Mouse (Mus musculus): ENCODE data around the gene Hdac9.
A peak's percentile ranks its signal among the peaks of the same experiment; 100 is the strongest.

Hdac9 gene

GRCm38 (mm10) chr12:34697981-34698380 is 218.9 kb downstream of the Hdac9 start:
- no peak for DNase-seq (ENCODE audit: low spot score in 2 of 2)

DNA sequence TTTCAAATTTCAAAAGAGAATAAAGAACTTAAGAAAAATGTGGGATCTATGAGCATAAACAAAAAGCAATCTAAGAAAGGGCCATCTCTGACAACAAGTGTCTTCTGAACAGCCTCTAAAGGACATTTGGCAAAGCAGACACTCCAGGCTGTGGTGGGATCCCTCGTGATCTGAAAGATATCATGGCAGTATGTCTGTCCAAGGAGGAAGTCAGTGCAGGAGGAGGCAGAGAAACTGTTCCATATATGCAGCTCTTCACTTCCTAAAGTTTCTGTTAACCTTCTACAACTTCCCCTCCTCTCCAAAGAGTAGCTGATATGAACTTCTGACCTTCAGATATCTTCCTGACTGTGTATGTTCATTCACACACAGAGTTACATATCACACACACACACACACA is 220.2 kb downstream of the Hdac9 start:
- DNase-seq (ENCODE audit: low spot score in 2 of 2) = no peak

DNA sequence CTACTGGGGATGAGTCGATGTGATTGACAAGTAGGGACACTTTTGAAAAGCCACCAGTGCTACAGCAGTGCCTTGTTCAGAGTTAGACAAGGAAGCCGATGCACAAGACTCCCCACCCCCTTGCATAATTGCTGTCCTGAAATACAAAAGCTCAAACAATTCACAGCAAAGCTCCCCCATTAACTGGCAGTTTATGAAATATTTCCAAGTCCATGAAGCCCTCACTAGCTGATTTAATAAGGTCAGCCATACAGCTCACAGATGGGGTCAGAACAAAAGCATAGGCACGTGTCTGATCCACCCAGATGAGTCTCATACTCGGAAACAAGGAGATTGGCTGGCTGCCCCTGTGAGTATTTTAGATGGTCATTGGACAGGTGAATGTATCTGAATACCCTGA is 228.0 kb downstream of the Hdac9 start:
- DNase-seq (ENCODE audit: low spot score in 2 of 2) = no peak

GRCm38 (mm10) chr12:34683375-34683774 is 233.5 kb downstream of the Hdac9 start:
- no peak for DNase-seq (ENCODE audit: low spot score in 2 of 2)

DNA sequence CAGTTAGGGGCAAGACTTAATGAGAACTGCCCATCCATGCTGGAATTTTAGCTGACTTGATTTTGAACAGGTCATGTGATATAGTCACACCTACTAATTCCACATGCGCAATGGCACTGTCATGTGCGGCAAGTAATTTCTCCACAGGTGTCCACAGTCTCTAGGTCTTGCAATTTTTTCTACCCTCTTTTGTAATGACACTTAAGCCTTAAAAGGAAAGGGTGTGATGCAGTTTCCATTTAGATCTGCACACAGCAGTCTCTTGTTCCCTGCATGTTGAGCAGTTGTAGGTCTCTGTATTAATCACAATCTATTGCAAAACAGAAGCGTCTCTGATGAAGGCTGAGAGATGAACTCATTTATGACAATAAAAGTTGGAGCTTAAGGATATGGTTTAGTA is 234.2 kb downstream of the Hdac9 start:
- DNase-seq (ENCODE audit: low spot score in 2 of 2) = no peak

DNA sequence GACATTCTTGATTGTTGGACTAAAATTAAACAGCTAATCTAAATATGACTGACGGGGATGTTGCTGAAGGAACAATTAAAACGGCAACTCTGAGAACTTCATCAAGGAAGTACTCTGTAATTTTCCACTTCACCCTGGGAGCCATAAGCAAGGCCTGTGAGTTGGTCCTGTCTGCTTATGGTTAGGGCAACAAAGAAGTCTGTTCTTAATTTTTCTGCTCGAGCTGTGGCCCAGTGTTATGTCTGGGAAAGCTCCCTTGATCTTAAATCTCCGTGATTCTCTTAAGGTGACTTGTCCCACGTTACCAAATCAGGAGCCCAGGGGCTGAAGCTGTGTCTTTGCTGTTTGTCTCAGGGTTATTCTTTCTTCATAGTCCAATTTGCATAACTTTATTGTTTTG is 236.3 kb downstream of the Hdac9 start:
- no peak for DNase-seq (ENCODE audit: low spot score in 2 of 2)

DNA sequence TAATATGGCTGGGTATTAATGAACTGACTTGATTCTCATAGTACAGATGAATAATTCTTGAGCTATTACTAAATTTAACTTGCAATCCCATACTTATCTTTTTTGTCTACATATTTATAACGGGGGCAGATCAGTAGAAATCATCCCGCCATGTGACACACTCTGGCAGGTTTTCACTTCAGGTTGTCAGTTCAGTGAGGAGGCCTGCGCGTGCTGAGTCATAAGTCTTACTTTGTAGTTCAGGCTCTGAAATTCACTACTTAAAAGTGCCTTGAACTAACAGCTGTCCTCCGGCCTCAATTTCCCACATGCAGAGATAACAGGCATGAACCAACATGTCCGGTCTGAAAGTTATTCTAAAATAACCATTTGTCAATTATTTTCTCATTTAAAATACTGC is 239.8 kb downstream of the Hdac9 start:
- DNase-seq (ENCODE audit: low spot score in 2 of 2) = no peak

DNA sequence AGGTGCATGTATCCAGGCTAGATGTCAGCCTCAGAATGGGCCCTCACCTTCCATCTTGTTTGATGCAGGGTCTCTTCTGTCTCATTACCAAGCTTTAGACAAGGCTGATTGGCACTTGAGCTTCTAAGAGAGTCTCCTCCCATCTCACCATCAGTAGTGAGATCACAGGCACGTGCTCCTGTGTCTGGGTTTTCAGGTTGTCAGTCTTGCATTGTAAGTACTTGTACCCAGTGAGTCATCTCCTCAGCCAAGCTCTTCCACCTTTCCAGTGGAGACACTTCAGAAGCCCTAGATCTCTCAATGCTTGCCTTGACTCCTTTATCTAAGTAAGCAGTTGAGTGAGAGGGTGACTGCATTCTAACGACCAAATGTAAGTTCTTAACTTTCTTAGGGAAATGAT is 242.7 kb downstream of the Hdac9 start:
- DNase-seq (ENCODE audit: low spot score in 2 of 2) = no peak

- DNase-seq (ENCODE audit: low spot score in 2 of 2) = no peak
Observed at GRCm38 (mm10) chr12:34673539-34673938, 243.4 kb downstream of the Hdac9 start.

DNA sequence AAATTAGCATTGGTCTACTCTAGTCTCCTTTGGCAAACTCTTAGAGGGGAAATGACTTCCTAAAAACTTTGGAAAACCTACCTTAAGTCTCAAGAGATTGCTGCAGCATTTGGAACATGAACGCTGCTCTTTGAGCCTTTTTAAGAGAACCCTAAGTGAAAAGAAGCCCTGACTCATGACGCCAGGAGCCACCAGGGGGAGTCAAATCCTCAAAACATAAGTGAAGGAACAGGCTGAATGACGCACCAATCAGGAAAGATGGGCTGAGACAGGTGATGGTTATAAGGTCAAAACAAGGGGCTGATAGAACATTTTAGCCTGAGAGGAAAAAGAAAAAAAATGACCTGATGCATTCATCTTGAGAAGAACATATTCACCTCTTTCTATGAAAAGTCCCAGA is 252.1 kb downstream of the Hdac9 start:
- DNase-seq (ENCODE audit: low spot score in 2 of 2) = peak; percentile 80 to 83

GRCm38 (mm10) chr12:34661378-34661777 is 255.5 kb downstream of the Hdac9 start:
- no peak for DNase-seq (ENCODE audit: low spot score in 2 of 2)

- no peak for DNase-seq (ENCODE audit: low spot score in 2 of 2)
Observed at GRCm38 (mm10) chr12:34660027-34660426, 256.9 kb downstream of the Hdac9 start.

DNA sequence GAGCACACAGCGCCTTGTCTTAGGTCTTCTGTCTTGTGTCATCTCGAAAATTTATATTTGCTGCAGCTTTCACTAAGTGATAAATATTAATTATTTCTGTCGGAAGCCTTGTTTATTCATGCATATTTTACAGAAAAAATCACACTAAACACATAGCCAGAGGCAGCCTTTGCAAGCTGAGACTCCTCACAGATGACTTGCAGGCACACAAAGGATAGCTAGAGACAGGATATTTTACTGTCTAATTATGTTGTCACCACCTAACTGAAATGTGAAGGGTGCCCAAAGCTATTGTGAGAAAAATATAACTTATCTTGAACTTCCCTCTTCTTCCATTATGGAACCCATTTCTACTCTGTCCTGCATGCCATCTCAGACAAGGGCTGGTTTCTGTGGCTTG is 258.3 kb downstream of the Hdac9 start:
- DNase-seq (ENCODE audit: low spot score in 2 of 2) = no peak

- peak in 1 of 2 experiments; percentile 37 for DNase-seq (ENCODE audit: low spot score in 2 of 2)
Observed at GRCm38 (mm10) chr12:34658119-34658518, 258.8 kb downstream of the Hdac9 start.

- DNase-seq (ENCODE audit: low spot score in 2 of 2) = no peak
Observed at GRCm38 (mm10) chr12:34653615-34654014, 263.3 kb downstream of the Hdac9 start.

DNA sequence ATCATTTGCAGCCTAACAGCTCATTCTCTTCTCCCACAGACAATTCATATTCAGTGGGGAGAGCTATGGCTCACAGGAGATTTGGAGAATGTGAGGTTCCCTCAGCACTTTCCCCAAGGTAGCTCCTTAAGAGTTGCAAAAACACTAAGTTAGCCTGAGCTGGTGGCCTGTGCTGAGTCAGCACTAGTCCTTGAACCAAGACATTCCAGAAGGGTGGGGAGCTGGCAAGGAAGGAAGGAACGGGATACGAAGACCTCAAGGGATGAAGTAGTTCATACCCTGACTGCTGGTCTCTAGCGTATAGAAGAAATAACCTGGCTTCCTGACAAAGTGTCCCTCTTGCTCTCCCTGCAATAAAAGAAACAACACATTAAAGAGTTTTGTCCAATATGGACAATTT is 268.1 kb downstream of the Hdac9 start:
- no peak for DNase-seq (ENCODE audit: low spot score in 2 of 2)

DNA sequence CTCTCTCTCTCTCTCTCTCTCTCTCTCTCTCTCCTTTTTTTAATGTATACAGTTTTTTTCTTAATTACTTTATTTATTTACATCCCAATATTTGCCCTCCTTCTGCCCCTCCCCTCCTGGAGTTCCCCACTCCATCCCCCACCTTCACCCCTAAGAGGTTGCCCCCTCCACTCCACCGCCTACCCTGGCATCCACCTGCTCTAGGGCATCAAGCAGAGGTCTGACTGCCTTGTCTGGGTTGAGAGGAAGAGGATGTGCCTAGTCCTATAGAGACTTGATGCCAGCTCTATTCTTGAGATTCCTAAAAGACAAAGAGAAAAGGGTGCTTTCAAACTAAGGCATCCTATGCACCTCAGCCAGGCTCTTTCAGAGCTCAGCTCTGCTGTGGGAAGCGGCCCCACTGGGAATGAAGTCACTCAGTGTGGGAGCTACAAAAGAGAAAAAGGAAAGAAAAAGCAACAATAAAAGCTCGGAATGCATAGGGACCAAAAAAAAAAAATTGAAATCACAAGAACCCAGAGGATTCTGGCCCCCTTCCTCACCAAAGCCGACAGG is 275.1 kb downstream of the Hdac9 start:
- DNase-seq (ENCODE audit: low spot score in 2 of 2) = no peak

DNA sequence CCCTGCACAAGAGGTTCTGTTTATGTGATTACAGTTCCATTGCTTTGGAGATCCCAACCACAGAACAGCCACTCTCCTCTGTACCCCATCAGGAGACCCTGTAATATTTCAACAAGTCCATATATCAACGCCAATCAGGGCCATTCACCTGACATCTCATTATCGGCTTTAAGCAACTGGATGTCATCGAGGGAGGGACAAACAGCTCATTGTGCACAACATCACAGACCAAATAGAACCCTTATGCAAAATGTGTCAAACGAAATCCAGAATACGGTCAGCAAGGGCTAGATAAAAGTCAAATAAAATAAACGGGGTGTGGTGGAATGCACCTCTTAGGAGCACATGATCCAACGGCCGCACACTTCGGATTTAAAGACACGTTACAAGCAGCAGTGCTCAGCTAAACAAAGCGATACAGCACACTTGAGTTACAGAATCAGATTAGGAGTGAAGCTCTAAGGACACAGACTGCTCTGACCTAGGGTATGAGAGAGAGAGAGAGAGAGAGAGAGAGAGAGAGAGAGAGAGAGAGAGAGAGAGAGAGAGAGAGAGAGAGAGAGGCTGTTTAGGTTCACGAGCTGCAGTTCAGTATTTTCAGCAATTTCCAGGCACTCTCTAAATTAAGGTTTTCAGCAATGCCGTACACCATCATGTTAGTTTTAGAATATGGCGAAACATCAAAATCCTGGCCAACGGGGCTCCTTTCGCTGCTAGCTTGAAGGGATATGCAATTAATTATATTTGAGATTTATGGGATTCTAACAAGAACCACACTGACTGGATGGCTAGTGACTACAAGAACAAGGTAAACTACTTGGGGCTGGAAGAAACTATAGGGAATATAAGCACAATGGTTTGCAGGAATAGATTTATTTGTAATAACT is 279.4 kb downstream of the Hdac9 start:
- DNase-seq (ENCODE audit: low spot score in 2 of 2) = no peak

- no peak for DNase-seq (ENCODE audit: low spot score in 2 of 2)
Observed at GRCm38 (mm10) chr12:34619101-34619500, 297.8 kb downstream of the Hdac9 start.

GRCm38 (mm10) chr12:34618321-34618720 is 298.6 kb downstream of the Hdac9 start:
- no peak for DNase-seq (ENCODE audit: low spot score in 2 of 2)

- DNase-seq (ENCODE audit: low spot score in 2 of 2) = no peak
Observed at GRCm38 (mm10) chr12:34617836-34618235, 299.1 kb downstream of the Hdac9 start.

- DNase-seq (ENCODE audit: low spot score in 2 of 2) = no peak
Observed at GRCm38 (mm10) chr12:34614796-34615195, 302.1 kb downstream of the Hdac9 start.

- no peak for DNase-seq (ENCODE audit: low spot score in 2 of 2)
Observed at GRCm38 (mm10) chr12:34612511-34612910, 304.4 kb downstream of the Hdac9 start.
